Mouse (Mus musculus) erythroblast, embryonic 14.5 days (primary cell): ENCODE results near the gene Erv3. TPM values are rescaled to one million over a fixed set of nuclear protein-coding genes. Genes with fewer than 3 reads are reported as not detected.

Source experiments
- H3K27me3 ChIP-seq: 2 replicates; pipeline ENCODE4 v1.6.1; 2012; ENCODE audit warnings: inconsistent platforms; ENCODE audit not compliant: control insufficient read depth
- H3K36me3 ChIP-seq: 2 replicates; pipeline ENCODE4 v1.6.1; 2012; ENCODE audit warnings: mild to moderate bottlenecking, inconsistent platforms; ENCODE audit not compliant: control insufficient read depth
- H3K4me1 ChIP-seq: 2 replicates; pipeline ENCODE4 v1.6.1; 2012; ENCODE audit warnings: inconsistent platforms; ENCODE audit not compliant: control insufficient read depth
- H3K4me3 ChIP-seq: replicated peaks from 2 replicates; pipeline ENCODE3; 2012; ENCODE audit warnings: moderate library complexity, mild to moderate bottlenecking, inconsistent platforms
- H3K9me3 ChIP-seq: 2 replicates; pipeline ENCODE4 v1.6.1; 2012; ENCODE audit warnings: low read length, inconsistent platforms, mixed read lengths; ENCODE audit not compliant: control insufficient read depth
- GATA1 ChIP-seq: IDR thresholded peaks from 2 replicates; pipeline ENCODE4 v1.6.1; 2012; ENCODE audit warnings: low read length, inconsistent platforms, mixed read lengths
- TAL1 ChIP-seq: IDR thresholded peaks from 3 replicates; pipeline ENCODE4 v1.6.1; 2012; ENCODE audit warnings: low read length, inconsistent platforms, mixed read lengths
- polyA plus RNA-seq: library from polyadenylated mRNA; stranded (reverse); fragments of >175 nt; gene quantifications from 2 replicates; pipeline ENCODE4 v1.2.3, GENCODE M21; 2012

The Erv3 gene
- polyA plus RNA-seq, 1 experiment: not detected

GRCm38 (mm10) chr2:131851333-131852092 lies 8.0 kb downstream of the Erv3 start:
- H3K4me3 ChIP-seq: no peak overlapping the region
- TF ChIP-seq TAL1: peak; percentile 35; the same call in 2 of the 3 replicates
- 0 out of 2 replicates have a peak, but pooled peaks have one; percentile 28 for TF ChIP-seq GATA1

GRCm38 (mm10) chr2:131850047-131850446 lies 9.5 kb downstream of the Erv3 start:
- Histone ChIP-seq H3K9me3 (no peaks in the 10 kb centered on the region), H3K4me3 (no peak overlapping the region), H3K27me3 (peaks cover 2% of the 10 kb centered on the region; the same call in 1 of the 2 replicates), H3K36me3 (no peaks in the 10 kb centered on the region), H3K4me1 (peaks cover 81% of the 10 kb centered on the region)
- TF ChIP-seq GATA1 (no peak), TAL1 (no peak)

More at GRCm38 (mm10) chr2:131851333-131852092, 8.0 kb downstream of the Erv3 start:
- Histone ChIP-seq H3K9me3 (no peaks in the 10 kb centered on the region), H3K27me3 (no peaks in the 10 kb centered on the region), H3K4me1 (peaks cover 78% of the 10 kb centered on the region), H3K36me3 (no peaks in the 10 kb centered on the region)

- TF ChIP-seq TAL1 (no peak), GATA1 (no peak)
- peaks cover 2% of the 10 kb centered on the region; the same call in 1 of the 2 replicates for H3K27me3 ChIP-seq
- H3K4me3 ChIP-seq: peak overlapping the region; percentile 26
- no peaks in the 10 kb centered on the region for H3K36me3 ChIP-seq
- no peaks in the 10 kb centered on the region for H3K9me3 ChIP-seq
- peaks cover 68% of the 10 kb centered on the region for H3K4me1 ChIP-seq
Observed at GRCm38 (mm10) chr2:131847501-131848359, 11.8 kb downstream of the Erv3 start.

- peaks cover 66% of the 10 kb centered on the region for H3K4me1 ChIP-seq
- H3K4me3 ChIP-seq: no peak overlapping the region
- H3K36me3 ChIP-seq: no peaks in the 10 kb centered on the region
- TF ChIP-seq TAL1 (no peak), GATA1 (no peak)
- H3K27me3 ChIP-seq: peaks cover 2% of the 10 kb centered on the region; the same call in 1 of the 2 replicates
- no peaks in the 10 kb centered on the region for H3K9me3 ChIP-seq
Observed at GRCm38 (mm10) chr2:131846811-131847210, 12.7 kb downstream of the Erv3 start.

- no peak for TF ChIP-seq TAL1
- TF ChIP-seq GATA1: no peak
- Histone ChIP-seq H3K27me3 (peaks cover 2% of the 10 kb centered on the region; the same call in 1 of the 2 replicates), H3K36me3 (no peaks in the 10 kb centered on the region), H3K4me3 (no peak overlapping the region), H3K4me1 (peaks cover 60% of the 10 kb centered on the region), H3K9me3 (no peaks in the 10 kb centered on the region)
Observed at GRCm38 (mm10) chr2:131846132-131846710, 13.3 kb downstream of the Erv3 start.

GRCm38 (mm10) chr2:131845671-131846070 lies 13.9 kb downstream of the Erv3 start:
- peaks cover 54% of the 10 kb centered on the region for H3K4me1 ChIP-seq
- H3K9me3 ChIP-seq: no peaks in the 10 kb centered on the region
- no peaks in the 10 kb centered on the region for H3K36me3 ChIP-seq
- H3K4me3 ChIP-seq: no peak overlapping the region
- peaks cover 5% of the 10 kb centered on the region; the same call in 1 of the 2 replicates for H3K27me3 ChIP-seq
- TF ChIP-seq TAL1 (no peak), GATA1 (no peak)

GRCm38 (mm10) chr2:131842568-131842967 lies 17.0 kb downstream of the Erv3 start:
- Histone ChIP-seq H3K4me3 (no peak overlapping the region), H3K36me3 (no peaks in the 10 kb centered on the region), H3K27me3 (peaks cover 17% of the 10 kb centered on the region), H3K9me3 (no peaks in the 10 kb centered on the region), H3K4me1 (peaks cover 29% of the 10 kb centered on the region)
- no peak for TF ChIP-seq GATA1
- no peak for TF ChIP-seq TAL1

- no peak overlapping the region for H3K4me3 ChIP-seq
- TF ChIP-seq GATA1 (no peak), TAL1 (no peak)
- no peaks in the 10 kb centered on the region for H3K36me3 ChIP-seq
- H3K27me3 ChIP-seq: peaks cover 20% of the 10 kb centered on the region
- peaks cover 16% of the 10 kb centered on the region for H3K4me1 ChIP-seq
- H3K9me3 ChIP-seq: no peaks in the 10 kb centered on the region
Observed at GRCm38 (mm10) chr2:131841321-131841693, 18.2 kb downstream of the Erv3 start.
